Mouse (Mus musculus): ENCODE measurements around the gene Ecd.

GRCm38 (mm10) chr14:20319420-20319819 is 28.5 kb downstream of the Ecd start:
- TF ChIP-seq TCF3 (IDR thresholded peaks at IDR 0.05; ENCODE audit: insufficient read length, low read depth) (no peak), E2F4 (IDR thresholded peaks at IDR 0.05; ENCODE audit: insufficient read depth) (no peak), POLR2A (IDR thresholded peaks at IDR 0.05; ENCODE audit: insufficient read length, low read depth) (no peak), REST (IDR thresholded peaks at IDR 0.05; ENCODE audit: insufficient read depth, insufficient read length) (no peak)
